In genomic region chr3:37204556-37204955, GRCm38 (mm10) we compare ENCODE assay signal across 8 mouse cellular contexts. TPM values are rescaled to one million over a fixed set of nuclear protein-coding genes. Genes with fewer than 3 reads are reported as not detected.
DNase-seq lines count a peak whose midpoint lies in the region; ATAC-seq and TF ChIP-seq lines count a peak whose summit lies in the region.

No protein-coding gene starts in this region.

- H3K9me3 ChIP-seq in G1E (replicated peaks): no peaks in the 10 kb centered on the region
- H3K9me3 ChIP-seq in embryonic facial prominence, embryonic 10.5 days: no peaks in the 10 kb centered on the region
- no peaks in the 10 kb centered on the region for H3K9me3 ChIP-seq in heart, embryonic 16.5 days (replicated peaks; ENCODE audit: control insufficient read depth, low read length)

- peak; percentile 76 for TF ChIP-seq CTCF in layer of hippocampus, adult 2 months (conservative IDR thresholded peaks at IDR 0.05)
- TF ChIP-seq CTCF in G1E (IDR thresholded peaks at IDR 0.05; ENCODE audit: low read depth, low read length): no peak

- 27% methylated on average over 6 of the region's 6 CpGs for WGBS in embryonic facial prominence, embryonic 10.5 days
- WGBS in heart, embryonic 16.5 days: 23% methylated on average over 6 of the region's 6 CpGs
- WGBS in large intestine, adult 2 months: 18% methylated on average over 6 of the region's 6 CpGs

- peaks cover 25% of the 10 kb centered on the region for H3K27me3 ChIP-seq in G1E (ENCODE audit: insufficient read depth, low read length)
- H3K27me3 ChIP-seq in embryonic facial prominence, embryonic 10.5 days (replicated peaks; ENCODE audit: low read depth, poor library complexity, severe bottlenecking): 0 out of 2 replicates have a peak, but pooled peaks cover 10% of the 10 kb centered on the region
- H3K27me3 ChIP-seq in heart, embryonic 16.5 days (ENCODE audit: control insufficient read depth, insufficient read depth, low read length): no peaks in the 10 kb centered on the region

- H3K9ac ChIP-seq in heart, embryonic 16.5 days (ENCODE audit: low read length): peak overlapping the region; percentile 82

- H3K4me2 ChIP-seq in heart, embryonic 16.5 days (ENCODE audit: low read depth, low read length): peak overlapping the region; percentile 96

- peak overlapping the region; percentile 63 for H3K4me3 ChIP-seq in layer of hippocampus, adult 2 months
- no peak overlapping the region; the same call in 1 of the 2 replicates for H3K4me3 ChIP-seq in G1E (ENCODE audit: low read depth, low read length)
- H3K4me3 ChIP-seq in embryonic facial prominence, embryonic 10.5 days: peak overlapping the region; percentile 68
- peak overlapping the region; percentile 70 for H3K4me3 ChIP-seq in heart, embryonic 16.5 days (ENCODE audit: low read length)

- no peaks in the 10 kb centered on the region for H3K36me3 ChIP-seq in G1E (replicated peaks)
- H3K36me3 ChIP-seq in embryonic facial prominence, embryonic 10.5 days (replicated peaks): no peaks in the 10 kb centered on the region
- H3K36me3 ChIP-seq in heart, embryonic 16.5 days (ENCODE audit: control insufficient read depth, insufficient read depth): no peaks in the 10 kb centered on the region

- peak; percentile 13 to 29 for DNase-seq in layer of hippocampus, adult 2 months (ENCODE audit: low spot score in 2 of 2)
- no peak for DNase-seq in layer of hippocampus, adult 9-11 months
- DNase-seq in G1E (ENCODE audit: low spot score): peak; percentile 38
- DNase-seq in embryonic facial prominence, embryonic 10.5 days (ENCODE audit: low spot score): peak; percentile 39
- DNase-seq in large intestine, adult 2 months (ENCODE audit: low read depth, low spot score): peak; percentile 10
- DNase-seq in left cerebral cortex, adult 11 months (ENCODE audit: low spot score): no peak

- ATAC-seq in G1E (ENCODE audit: extremely low read depth, insufficient number of reproducible peaks, low FRiP score, poor library complexity, severe bottlenecking): no peak
- ATAC-seq in heart, embryonic 16.5 days (replicated peaks; ENCODE audit: extremely low read depth, insufficient read depth, low FRiP score): no peak
- peak; percentile 49 for ATAC-seq in megakaryocyte progenitor cell, adult 5-6 weeks (replicated peaks; ENCODE audit: poor library complexity)

- H3K27ac ChIP-seq in layer of hippocampus, adult 2 months: no peak overlapping the region
- H3K27ac ChIP-seq in embryonic facial prominence, embryonic 10.5 days (replicated peaks): 0 out of 2 replicates have a peak overlapping the region, but pooled peaks have one; percentile 77
- no peak overlapping the region for H3K27ac ChIP-seq in heart, embryonic 16.5 days (ENCODE audit: low read length)

- H3K4me1 ChIP-seq in G1E (ENCODE audit: insufficient read depth, low read depth, low read length): peaks cover 21% of the 10 kb centered on the region
- H3K4me1 ChIP-seq in embryonic facial prominence, embryonic 10.5 days: peaks cover 20% of the 10 kb centered on the region
- no peaks in the 10 kb centered on the region; the same call in 1 of the 2 replicates for H3K4me1 ChIP-seq in heart, embryonic 16.5 days (ENCODE audit: control insufficient read depth, insufficient read depth, low read length)

RNA-seq across cellular contexts. Expression of gene Il21, which starts 27.9 kb away (rescaled TPM):
- under 1 TPM in 1 of 2 experiments, not detected in 1; 0.26 TPM for total RNA-seq in layer of hippocampus, adult 2 months (2021)
- not detected in 2 replicates for total RNA-seq in G1E (2014; fragmentation: Nextera tagmentation)
- 0.22 and 0.23 TPM in 2 replicates for total RNA-seq in G1E (2017)
- not detected in 2 replicates for polyA plus RNA-seq in G1E (2012)
- polyA plus RNA-seq in embryonic facial prominence, embryonic 10.5 days (2016; fragmentation: Nextera tagmentation; extraction: Ambion mirVana): 0.05 TPM in 1 of 2 replicates, not detected in the other
- not detected in 2 replicates for polyA plus RNA-seq in heart, embryonic 16.5 days (2015; fragmentation: Nextera tagmentation; extraction: Ambion mirVana)
- polyA plus RNA-seq in large intestine, adult 2 months (2012; rRNA removed): 0.11 and 0.16 TPM in 2 replicates
- not detected in 2 replicates for total RNA-seq in megakaryocyte progenitor cell, adult 5-6 weeks (2015)
- not detected in 2 replicates for total RNA-seq in megakaryocyte progenitor cell, adult 5-6 weeks (2017)

Comparison
In these comparisons a context has a peak if more than half of its experiments do, and no peak if none do; other contexts are left out.
1. DNase-seq: peak in layer of hippocampus, adult 2 months (2 of 2), G1E (single experiment), embryonic facial prominence, embryonic 10.5 days (single experiment) and large intestine, adult 2 months (single experiment); none in layer of hippocampus, adult 9-11 months (single experiment) and left cerebral cortex, adult 11 months (single experiment).